Mouse (Mus musculus) liver (tissue): ENCODE results near the gene Olfr1382.
"Not testable (repeated sequence)": the region's sequence is repeated elsewhere in the genome, so short reads cannot be mapped to it uniquely, and the experiment has no call there.

Experiments used
- DNase-seq: peaks from one replicate; pipeline ENCODE4 v3.0.0-alpha.2; 2020; ENCODE audit warnings: mixed read lengths

Olfr1382 gene

GRCm38 (mm10) chr11:49527947-49528346, at the start of gene Olfr1382:
Gene Olfr1382 (plus strand): TSS chr11:49528247.
- DNase-seq = no peak

GRCm38 (mm10) chr11:49485973-49486372, 42.1 kb upstream of the Olfr1382 start:
- no peak for DNase-seq

GRCm38 (mm10) chr11:49488770-49489169, 39.3 kb upstream of the Olfr1382 start, which contains the start of gene Olfr1385:
Gene Olfr1385 (plus strand): TSS chr11:49489070.
- not testable (repeated sequence) for DNase-seq

- no peak for DNase-seq
Observed at GRCm38 (mm10) chr11:49518086-49518485, 10.0 kb upstream of the Olfr1382 start.

- no peak for DNase-seq
Observed at GRCm38 (mm10) chr11:49519348-49519747, 8.7 kb upstream of the Olfr1382 start, which contains the start of gene Olfr1383. Gene Olfr1383 (plus strand): TSS chr11:49519648.

GRCm38 (mm10) chr11:49532761-49533160, 4.7 kb downstream of the Olfr1382 start:
- DNase-seq = no peak

- not testable (repeated sequence) for DNase-seq
Observed at GRCm38 (mm10) chr11:49536631-49537030, 8.6 kb downstream of the Olfr1382 start.

GRCm38 (mm10) chr11:49543149-49543548, 15.1 kb downstream of the Olfr1382 start, which contains the start of gene Olfr1381:
Gene Olfr1381 (plus strand): TSS chr11:49543449.
- not testable (repeated sequence) for DNase-seq

GRCm38 (mm10) chr11:49554033-49554432, 26.0 kb downstream of the Olfr1382 start:
- not testable (repeated sequence) for DNase-seq

GRCm38 (mm10) chr11:49556578-49556977, 28.5 kb downstream of the Olfr1382 start, which contains the start of gene Olfr1380:
Gene Olfr1380 (plus strand): TSS chr11:49556878.
- DNase-seq = not testable (repeated sequence)

- not testable (repeated sequence) for DNase-seq
Observed at GRCm38 (mm10) chr11:49575054-49575453, 47.0 kb downstream of the Olfr1382 start.

GRCm38 (mm10) chr11:49580452-49580851, 52.4 kb downstream of the Olfr1382 start:
- not testable (repeated sequence) for DNase-seq
